Mouse (Mus musculus) heart, embryonic 10.5 days (tissue): ENCODE measurements around the gene Zfp385a. TPM values are rescaled to one million over a fixed set of nuclear protein-coding genes. Genes with fewer than 3 reads are reported as not detected.
A peak's percentile ranks its signal among the peaks of the same experiment; 100 is the strongest.

Source experiments
- DNase-seq: peaks from one replicate; pipeline ENCODE4 v3.0.0-alpha.2; 2017; ENCODE audit warnings: low spot score
- H3K27ac ChIP-seq: fragments of 300-500 bp; sonication (generic); 2 replicates; pipeline ENCODE4 v1.5.1; 2016; ENCODE audit warnings: mild to moderate bottlenecking
- H3K27me3 ChIP-seq: fragments of 300-500 bp; sonication (generic); 2 replicates; pipeline ENCODE4 v1.6.1; 2016; ENCODE audit warnings: mild to moderate bottlenecking; ENCODE audit not compliant: poor library complexity, insufficient read depth, severe bottlenecking
- H3K36me3 ChIP-seq: fragments of 300-500 bp; sonication (generic); 2 replicates; pipeline ENCODE4 v1.6.1; 2016; ENCODE audit warnings: mild to moderate bottlenecking, moderate library complexity
- H3K4me1 ChIP-seq: fragments of 300-500 bp; sonication (generic); 2 replicates; pipeline ENCODE4 v1.6.1; 2016; ENCODE audit warnings: mild to moderate bottlenecking
- H3K4me3 ChIP-seq: fragments of 300-500 bp; sonication (generic); 2 replicates; pipeline ENCODE4 v1.5.1; 2016; ENCODE audit warnings: mild to moderate bottlenecking, moderate library complexity
- H3K9me3 ChIP-seq: fragments of 300-500 bp; sonication (generic); 2 replicates; pipeline ENCODE4 v1.6.1; 2016; ENCODE audit warnings: mild to moderate bottlenecking, moderate library complexity
- WGBS: fragments of 180-500 bp; shearing (Covaris S2); methylation state at CpG from one replicate; pipeline ENCODE4 v1.1.7; 2016; 5-methylcytosine and 5-hydroxymethylcytosine counted together
- polyA plus RNA-seq: library from polyadenylated mRNA; unstranded; fragments of >200 nt; fragmentation: Nextera tagmentation; extraction: Ambion mirVana; gene quantifications from 2 replicates; pipeline ENCODE4 v1.2.1, GENCODE M21; 2016

Gene Zfp385a
- polyA plus RNA-seq, 1 experiment from 2014 or later, result 15.8 TPM

DNA sequence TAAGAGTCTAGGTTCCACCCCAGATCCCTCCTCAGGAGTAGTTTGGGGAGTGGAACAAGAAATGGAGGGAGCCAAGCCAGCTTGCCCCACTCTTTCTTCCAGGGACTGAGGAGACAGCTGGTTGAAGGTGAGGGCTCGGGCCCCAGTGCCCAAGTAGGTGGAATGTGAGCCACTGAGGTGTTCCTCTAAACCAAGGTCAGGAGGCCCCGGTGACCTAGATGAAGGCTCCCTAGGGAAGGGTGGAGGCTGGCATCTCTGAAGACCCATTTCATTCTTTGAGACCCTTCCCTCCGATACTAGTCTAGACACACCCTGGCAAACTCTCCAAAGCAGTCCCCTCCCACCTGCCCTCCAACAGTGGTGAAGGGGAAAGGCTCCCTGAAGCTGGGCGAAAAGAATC is 17.5 kb downstream of the Zfp385a start:
- no peak for DNase-seq
- Histone ChIP-seq H3K27me3 (no peaks in the 10 kb centered on the region), H3K27ac (peak overlapping the region; percentile 94), H3K4me1 (peaks cover 35% of the 10 kb centered on the region), H3K36me3 (peaks cover 23% of the 10 kb centered on the region), H3K4me3 (peak overlapping the region; percentile 85), H3K9me3 (no peaks in the 10 kb centered on the region)
- WGBS, result 52% methylated on average over 4 of the region's 4 CpGs

DNA sequence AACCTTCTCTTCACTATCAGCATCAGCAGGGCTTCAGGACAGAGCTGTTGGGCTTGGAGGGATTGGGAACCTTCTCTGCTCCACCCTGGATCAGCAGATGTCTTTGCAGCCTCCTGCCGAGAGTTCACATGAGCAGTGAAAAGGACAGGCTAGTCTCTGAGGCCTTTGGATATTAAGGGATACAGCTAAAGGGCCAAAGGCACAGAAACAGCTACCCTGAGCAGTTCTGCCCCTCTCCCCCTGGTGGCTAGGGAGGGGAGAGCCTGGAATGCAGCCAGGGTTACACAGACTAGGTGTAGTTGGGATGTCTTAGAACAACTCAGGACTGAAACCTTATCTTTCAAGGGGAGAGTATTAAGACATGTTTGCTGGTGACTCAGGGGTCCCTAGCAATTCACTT is 18.8 kb downstream of the Zfp385a start:
- H3K36me3 ChIP-seq, result peaks cover 35% of the 10 kb centered on the region
- peaks cover 39% of the 10 kb centered on the region for H3K4me1 ChIP-seq
- DNase-seq, result no peak
- WGBS, result 65% methylated on average over 1 of the region's 1 CpGs
- 0 out of 2 replicates have a peak, but pooled peaks cover 3% of the 10 kb centered on the region for H3K27me3 ChIP-seq
- H3K4me3 ChIP-seq, result no peak overlapping the region
- no peaks in the 10 kb centered on the region for H3K9me3 ChIP-seq
- H3K27ac ChIP-seq, result no peak overlapping the region

DNA sequence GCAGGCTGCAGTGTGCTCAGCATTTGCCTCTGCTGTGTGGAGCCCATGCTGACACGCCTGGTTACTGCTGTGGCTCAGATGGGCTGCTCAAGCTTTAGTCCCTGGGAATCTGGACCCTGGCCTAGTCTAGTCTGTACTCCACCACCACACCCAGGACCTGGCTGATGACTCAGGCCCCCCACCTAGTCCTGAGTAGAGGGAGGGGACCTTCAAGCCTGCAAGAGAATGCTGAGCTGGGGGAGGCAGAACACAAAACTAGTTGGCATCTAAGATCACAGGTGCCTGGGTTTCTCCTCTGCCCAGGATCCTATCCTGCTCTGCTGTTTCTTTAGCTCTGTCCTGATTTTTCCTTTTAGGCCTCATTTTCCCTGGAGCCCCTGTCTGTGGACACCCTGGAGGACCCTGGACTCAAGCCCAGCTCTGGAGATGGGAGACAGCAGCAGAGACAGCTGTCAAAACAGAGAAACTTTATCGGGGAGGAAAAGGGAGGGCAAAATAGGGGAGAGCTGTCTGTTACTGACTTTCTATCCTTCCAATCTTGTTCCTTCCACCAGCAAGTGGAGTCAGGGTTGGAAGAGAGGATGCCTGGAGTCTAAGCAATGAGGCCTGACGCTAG is 21.6 kb downstream of the Zfp385a start:
- DNase-seq, result no peak
- 69% methylated on average over 3 of the region's 3 CpGs for WGBS
- H3K27me3 ChIP-seq, result peaks cover 13% of the 10 kb centered on the region; the same call in 1 of the 2 replicates
- H3K27ac ChIP-seq, result no peak overlapping the region
- no peak overlapping the region for H3K4me3 ChIP-seq
- peaks cover 57% of the 10 kb centered on the region for H3K4me1 ChIP-seq
- peaks cover 42% of the 10 kb centered on the region for H3K36me3 ChIP-seq
- H3K9me3 ChIP-seq, result no peaks in the 10 kb centered on the region

DNA sequence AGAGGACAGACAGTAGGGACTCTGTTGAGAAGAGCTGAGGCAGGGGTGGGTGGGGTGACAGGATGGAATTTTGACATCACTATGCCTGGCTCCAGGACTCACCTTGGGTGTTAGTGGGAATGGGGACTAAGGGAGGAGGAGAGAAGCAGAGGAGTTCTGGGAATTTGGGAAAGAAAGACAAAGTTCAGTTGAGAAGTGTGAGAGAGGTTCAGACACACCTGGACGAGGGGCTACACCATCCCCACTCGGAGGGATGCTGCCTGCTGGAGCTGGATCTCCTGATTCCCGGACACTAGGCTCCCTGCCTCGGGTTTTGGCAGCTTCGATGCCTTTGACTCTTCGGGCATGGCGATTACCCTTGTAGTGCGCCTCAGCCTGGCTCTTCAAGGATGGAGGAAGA is 22.2 kb downstream of the Zfp385a start:
- peak overlapping the region; percentile 24; the same call in 1 of the 2 replicates for H3K27ac ChIP-seq
- H3K4me1 ChIP-seq, result peaks cover 55% of the 10 kb centered on the region
- WGBS, result 86% methylated on average over 8 of the region's 8 CpGs
- peaks cover 42% of the 10 kb centered on the region for H3K36me3 ChIP-seq
- no peak overlapping the region for H3K4me3 ChIP-seq
- H3K27me3 ChIP-seq, result peaks cover 13% of the 10 kb centered on the region; the same call in 1 of the 2 replicates
- H3K9me3 ChIP-seq, result no peaks in the 10 kb centered on the region
- DNase-seq, result no peak

DNA sequence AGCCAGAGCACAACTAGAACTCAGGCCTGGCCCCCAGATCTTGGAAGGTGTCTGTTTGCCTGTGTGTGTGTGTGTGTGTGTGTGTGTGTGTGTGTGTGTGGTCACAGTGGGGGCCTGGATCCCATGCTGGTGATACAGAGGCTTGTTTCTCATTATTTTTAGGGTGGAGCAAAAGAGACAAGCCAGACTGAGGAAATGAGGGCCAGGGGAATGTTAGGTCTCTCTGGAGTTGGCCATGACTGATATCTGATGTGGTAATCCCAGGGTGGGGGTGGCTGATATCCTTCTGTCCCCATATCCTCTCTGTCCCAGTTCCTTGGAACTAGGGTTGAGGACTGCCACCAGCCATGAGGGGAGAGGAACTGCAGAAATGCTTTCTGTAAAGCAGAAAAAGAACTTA is 22.8 kb downstream of the Zfp385a start:
- H3K27me3 ChIP-seq, result peaks cover 13% of the 10 kb centered on the region; the same call in 1 of the 2 replicates
- H3K4me3 ChIP-seq, result no peak overlapping the region
- H3K27ac ChIP-seq, result no peak overlapping the region
- no peak for DNase-seq
- no peaks in the 10 kb centered on the region for H3K9me3 ChIP-seq
- H3K36me3 ChIP-seq, result peaks cover 42% of the 10 kb centered on the region
- peaks cover 49% of the 10 kb centered on the region for H3K4me1 ChIP-seq

DNA sequence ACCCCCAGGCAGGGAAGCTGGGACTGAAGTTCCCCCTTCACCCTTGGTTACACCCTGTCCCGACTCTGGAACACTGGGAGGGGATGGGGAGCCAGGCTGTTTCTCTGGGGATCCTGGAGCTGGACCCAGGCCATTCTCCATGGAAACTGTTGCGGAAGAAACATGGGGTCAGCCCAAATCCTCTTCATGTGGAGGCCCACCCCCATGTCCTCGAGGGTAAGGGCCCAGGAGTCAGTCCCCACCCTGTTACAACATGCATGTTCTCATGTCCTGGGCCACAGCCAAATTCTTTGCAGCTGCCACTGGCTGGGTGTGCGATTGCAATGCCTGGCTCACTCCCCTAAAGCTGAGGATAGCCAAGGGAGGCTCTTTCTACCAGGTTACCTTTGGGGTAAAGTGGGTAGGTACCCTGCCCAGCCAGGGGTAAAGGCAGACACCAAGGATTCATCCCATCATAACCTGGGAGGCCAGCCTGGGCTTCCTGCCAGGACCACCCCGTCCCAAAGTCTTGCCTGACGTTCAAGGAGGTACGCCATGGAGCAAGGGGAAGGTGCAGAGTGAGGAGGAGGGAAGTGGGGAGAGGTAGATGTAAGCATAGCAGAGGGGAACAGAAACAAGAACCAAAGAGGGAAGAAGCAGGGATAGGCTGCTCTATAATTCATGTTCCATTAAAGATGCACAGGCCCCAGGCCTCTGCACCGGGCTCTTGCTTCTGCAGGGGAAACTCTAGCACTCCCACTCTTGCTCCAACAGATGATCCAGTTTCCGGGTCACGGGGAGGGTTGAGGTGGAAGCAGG is 23.7 kb downstream of the Zfp385a start:
- Histone ChIP-seq H3K27me3 (peaks cover 13% of the 10 kb centered on the region; the same call in 1 of the 2 replicates), H3K9me3 (no peaks in the 10 kb centered on the region), H3K36me3 (peaks cover 42% of the 10 kb centered on the region), H3K4me3 (no peak overlapping the region; the same call in 1 of the 2 replicates), H3K27ac (no peak overlapping the region), H3K4me1 (peaks cover 39% of the 10 kb centered on the region)
- 84% methylated on average over 10 of the region's 10 CpGs for WGBS
- DNase-seq, result no peak

DNA sequence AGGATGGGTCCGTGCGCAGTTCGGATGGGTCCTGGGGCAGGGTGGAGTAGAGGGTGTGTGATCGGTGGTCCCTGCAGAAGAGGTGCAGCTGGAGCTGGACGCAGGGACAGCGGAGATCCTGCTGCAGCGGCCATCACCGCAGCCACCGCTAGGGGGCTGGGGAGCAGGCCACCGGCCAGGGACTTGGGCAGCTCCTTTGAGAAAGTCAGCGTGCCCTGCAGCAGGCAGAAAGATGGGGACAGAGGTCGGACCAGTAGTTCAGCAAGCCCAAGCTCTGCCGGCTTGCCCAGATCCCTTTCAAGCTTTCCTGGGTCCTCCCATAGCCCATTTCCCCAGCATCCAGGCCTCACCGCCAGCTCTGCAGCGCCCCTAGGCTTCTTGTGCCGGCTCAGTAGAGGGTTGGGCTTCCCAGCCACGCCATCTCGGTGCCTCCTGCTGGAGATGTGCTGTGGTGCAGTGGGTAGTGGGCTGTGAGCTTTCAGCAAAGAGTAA is 24.8 kb downstream of the Zfp385a start:
- H3K27me3 ChIP-seq, result peaks cover 13% of the 10 kb centered on the region; the same call in 1 of the 2 replicates
- peak; percentile 91 for DNase-seq
- H3K4me1 ChIP-seq, result peaks cover 35% of the 10 kb centered on the region
- 2% methylated on average over 18 of the region's 18 CpGs for WGBS
- peak overlapping the region; percentile 64 for H3K27ac ChIP-seq
- peak overlapping the region; percentile 57 for H3K4me3 ChIP-seq
- H3K9me3 ChIP-seq, result no peaks in the 10 kb centered on the region
- H3K36me3 ChIP-seq, result peaks cover 39% of the 10 kb centered on the region

DNA sequence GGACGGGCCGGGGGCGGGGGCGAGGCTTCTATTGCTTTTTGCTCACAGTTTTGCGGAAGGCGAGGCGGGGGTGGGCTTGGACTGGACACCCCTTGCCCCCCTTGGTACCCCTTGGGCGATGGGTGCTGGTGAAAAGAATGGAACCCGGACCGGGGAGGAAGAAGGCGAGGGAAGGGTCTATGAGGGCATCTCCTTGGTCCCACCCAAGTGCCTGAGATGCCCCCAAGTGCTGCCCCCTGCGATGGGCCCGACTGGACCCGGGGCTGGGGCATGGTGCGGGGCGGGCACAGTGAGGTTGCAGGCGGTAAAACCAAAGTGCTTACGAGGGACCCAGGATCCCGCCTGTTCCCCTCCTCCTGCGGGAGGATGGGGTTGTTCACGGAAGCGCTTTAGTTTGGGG is 25.7 kb downstream of the Zfp385a start:
- peaks cover 35% of the 10 kb centered on the region for H3K4me1 ChIP-seq
- peak overlapping the region; percentile 57 for H3K4me3 ChIP-seq
- H3K27ac ChIP-seq, result peak overlapping the region; percentile 44; the same call in 1 of the 2 replicates
- whole genome bisulfite sequencing, result 37% methylated on average over 21 of the region's 22 CpGs
- H3K36me3 ChIP-seq, result peaks cover 34% of the 10 kb centered on the region
- H3K27me3 ChIP-seq, result peaks cover 21% of the 10 kb centered on the region
- H3K9me3 ChIP-seq, result no peaks in the 10 kb centered on the region
- DNase-seq, result no peak

DNA sequence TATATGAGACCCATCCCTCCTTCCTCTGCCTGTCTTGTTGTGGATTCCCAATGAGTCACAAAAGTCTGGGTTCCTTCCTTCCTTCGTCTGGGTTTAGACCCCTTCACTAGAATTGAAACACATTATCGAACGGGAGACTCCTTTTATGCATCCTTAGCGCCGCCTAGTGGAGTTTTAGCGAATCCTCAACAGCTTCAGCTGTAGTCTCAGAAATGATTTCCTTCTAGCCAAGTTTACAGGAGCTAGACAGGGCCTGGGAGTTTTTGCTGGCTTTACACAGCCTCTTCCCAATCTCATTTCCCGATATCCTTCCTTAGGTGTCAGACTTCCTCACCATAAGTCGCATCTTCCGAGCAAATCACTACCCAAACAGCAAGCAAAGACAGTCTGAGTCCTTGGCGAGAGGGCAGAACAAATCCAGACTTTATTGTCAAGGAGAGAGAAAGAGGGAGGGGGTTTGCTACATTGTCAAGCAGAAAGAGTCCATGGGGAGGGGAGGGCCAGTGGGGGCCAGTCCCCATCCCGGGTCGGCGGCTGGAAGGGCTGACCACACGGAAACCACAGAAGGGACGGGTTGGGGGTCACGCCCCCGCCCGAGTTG is 26.3 kb downstream of the Zfp385a start:
- peaks cover 27% of the 10 kb centered on the region for H3K27me3 ChIP-seq
- peaks cover 28% of the 10 kb centered on the region for H3K36me3 ChIP-seq
- H3K4me3 ChIP-seq, result peak overlapping the region; percentile 57
- no peak for DNase-seq
- 19% methylated on average over 18 of the region's 18 CpGs for WGBS
- peak overlapping the region; percentile 44; the same call in 1 of the 2 replicates for H3K27ac ChIP-seq
- H3K9me3 ChIP-seq, result no peaks in the 10 kb centered on the region
- H3K4me1 ChIP-seq, result peaks cover 40% of the 10 kb centered on the region

DNA sequence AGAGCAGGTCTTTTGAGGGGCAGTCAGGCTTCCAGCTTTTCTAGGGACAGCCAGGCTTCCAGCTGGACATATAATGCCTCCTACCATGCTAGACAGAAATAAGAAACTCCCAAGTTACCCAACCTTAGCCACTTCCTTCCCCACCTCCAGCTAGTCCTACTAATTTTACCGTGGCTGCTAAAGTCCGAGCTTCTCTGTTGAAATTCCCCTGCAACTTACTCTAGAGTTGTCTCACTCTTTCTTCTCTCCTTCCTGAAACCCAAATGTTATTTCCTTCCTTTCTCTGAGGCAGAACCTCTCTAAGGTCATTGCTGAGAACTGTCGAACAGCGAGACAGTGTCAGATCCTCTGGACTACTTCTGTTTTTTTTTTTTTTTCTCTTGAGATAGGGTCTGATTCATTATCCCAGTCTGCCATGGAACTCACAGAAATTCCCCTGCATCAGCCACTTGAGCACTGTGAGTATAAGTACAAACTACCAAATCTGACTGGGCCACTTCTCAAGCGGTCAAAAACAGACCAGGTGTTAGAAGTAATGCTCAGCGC is 29.5 kb downstream of the Zfp385a start, which contains the start of gene Gpr84:
Gene Gpr84 (minus strand): TSS at position 248 of the 546 bp plus-strand sequence.
- no peak for DNase-seq
- 0 out of 2 replicates have a peak, but pooled peaks cover under 1% of the 10 kb centered on the region for H3K36me3 ChIP-seq
- H3K27me3 ChIP-seq, result peaks cover 29% of the 10 kb centered on the region
- H3K4me1 ChIP-seq, result peaks cover 47% of the 10 kb centered on the region
- no peak within 1 kb of the TSS for H3K27ac ChIP-seq
- no peak within 1 kb of the TSS for H3K4me3 ChIP-seq
- 44% methylated on average over 6 of the region's 6 CpGs for WGBS
- H3K9me3 ChIP-seq, result no peaks in the 10 kb centered on the region

DNA sequence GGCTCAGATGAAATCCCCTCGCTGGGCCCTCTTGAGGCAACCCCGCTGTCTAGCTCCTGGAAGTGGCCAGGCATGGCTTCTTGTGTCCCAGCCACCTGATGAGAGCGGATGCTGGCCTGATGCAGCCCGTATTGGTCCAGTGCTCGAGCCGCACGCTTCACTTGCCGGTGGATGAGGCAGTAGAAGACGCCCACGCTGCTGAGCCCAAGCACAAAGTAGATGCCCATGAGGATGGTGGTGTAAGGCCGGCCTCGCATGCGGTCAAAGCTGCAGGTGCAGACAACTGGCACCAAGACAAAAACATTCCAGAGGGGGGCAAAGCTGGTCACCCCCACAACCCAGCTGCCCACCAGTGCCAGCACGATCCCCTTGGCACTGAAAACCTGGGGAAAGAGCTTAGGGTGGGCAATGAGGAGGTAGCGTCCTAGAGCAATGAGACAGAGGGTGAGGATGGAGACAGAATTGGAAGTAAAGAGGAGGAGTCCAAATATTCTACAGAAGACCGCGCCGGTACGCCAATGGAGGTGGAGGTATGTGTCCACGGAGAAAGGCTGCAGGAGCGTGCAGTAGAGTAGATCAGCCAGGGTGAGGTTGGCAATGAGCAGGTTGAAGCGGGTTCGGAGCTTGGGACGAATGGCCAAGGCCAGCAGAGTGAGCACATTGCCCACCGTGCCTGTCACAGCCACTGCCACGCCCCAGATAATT is 30.9 kb downstream of the Zfp385a start:
- Histone ChIP-seq H3K4me1 (peaks cover 42% of the 10 kb centered on the region), H3K9me3 (no peaks in the 10 kb centered on the region), H3K27me3 (peaks cover 21% of the 10 kb centered on the region), H3K36me3 (no peaks in the 10 kb centered on the region), H3K4me3 (peak overlapping the region; percentile 45), H3K27ac (peak overlapping the region; percentile 37; the same call in 1 of the 2 replicates)
- DNase-seq, result no peak
- WGBS, result 59% methylated on average over 26 of the region's 26 CpGs
